ENCODE assay signal across 1 mouse cellular context in the genomic region with DNA sequence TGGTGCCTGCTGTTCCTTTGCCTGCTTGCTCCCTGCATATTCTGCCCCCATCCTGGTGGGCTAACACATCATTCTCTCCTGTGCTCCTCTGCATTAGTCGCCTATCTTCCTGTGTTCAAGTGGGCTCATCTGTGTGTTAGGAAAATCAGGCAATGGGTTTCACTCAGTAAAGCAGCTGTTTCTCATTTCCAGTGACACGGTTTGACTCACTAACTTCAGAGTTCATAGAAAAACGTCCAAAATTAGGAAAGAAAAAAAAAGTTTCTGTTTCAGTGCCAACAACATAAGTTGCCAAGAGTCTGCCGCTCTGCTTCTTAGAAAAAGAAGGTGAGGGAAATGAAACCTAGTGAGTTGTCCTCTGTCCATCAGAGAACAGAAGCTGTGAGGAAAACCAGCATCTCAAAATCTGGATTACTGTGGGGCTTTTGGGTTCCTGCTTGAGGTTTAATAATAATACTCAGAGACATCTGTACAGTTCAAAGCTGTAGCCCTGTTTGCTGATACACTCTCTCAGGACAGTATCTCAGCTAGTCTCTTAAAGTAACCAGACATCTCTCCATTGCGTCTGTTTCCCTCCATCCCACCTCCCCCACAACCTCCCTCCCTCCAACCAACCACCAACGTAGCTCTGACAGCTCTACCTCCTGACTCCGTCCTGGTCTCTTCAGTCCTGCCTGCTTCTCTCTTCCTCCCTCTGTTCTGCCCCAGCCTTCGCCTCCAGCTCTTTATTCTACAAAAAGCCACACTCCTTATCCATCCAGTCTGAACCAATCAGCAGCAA.
TF ChIP-seq lines count a peak whose summit lies in the region.

No protein-coding gene starts in this region.

TF ChIP-seq in CH12.LX, 34 proteins besides CTCF, POLR2A, EP300 and RAD21 (continued from another document):
- TF ChIP-seq PAX5 (IDR thresholded peaks at IDR 0.05; ENCODE audit: low read length) (no peak), SMC3 (IDR thresholded peaks at IDR 0.05; ENCODE audit: low read depth, low read length) (no peak), TBP (conservative IDR thresholded peaks at IDR 0.05; ENCODE audit: low read depth, low read length) (no peak), MYC (IDR thresholded peaks at IDR 0.05; ENCODE audit: low read depth, low read length) (peak; percentile 62; the same call in 1 of the 2 replicates), ZKSCAN1 (IDR thresholded peaks at IDR 0.05; ENCODE audit: borderline replicate concordance, low read depth, low read length) (no peak; the same call in 1 of the 2 replicates), MXI1 (IDR thresholded peaks at IDR 0.05; ENCODE audit: low read depth, low read length) (no peak), IRF4 (IDR thresholded peaks at IDR 0.05; ENCODE audit: low read depth, low read length) (peak; percentile 89), USF1 (IDR thresholded peaks at IDR 0.05; ENCODE audit: low read depth, low read length) (no peak), SIN3A (IDR thresholded peaks at IDR 0.05; ENCODE audit: low read length) (peak; percentile 83), BHLHE40 (IDR thresholded peaks at IDR 0.05; ENCODE audit: low read depth, low read length) (peak; percentile 54), ZNF384 (IDR thresholded peaks at IDR 0.05; ENCODE audit: low read depth, low read length) (peak; percentile 94), RCOR1 (conservative IDR thresholded peaks at IDR 0.05; ENCODE audit: low read depth, low read length) (peak; percentile 93), JUND (conservative IDR thresholded peaks at IDR 0.05; ENCODE audit: low read depth, low read length) (peak; percentile 77), MAX (IDR thresholded peaks at IDR 0.05; ENCODE audit: low read length) (peak; percentile 46; the same call in 1 of the 2 replicates)
